ENCODE assay signal across 9 mouse cellular contexts in the genomic region with DNA sequence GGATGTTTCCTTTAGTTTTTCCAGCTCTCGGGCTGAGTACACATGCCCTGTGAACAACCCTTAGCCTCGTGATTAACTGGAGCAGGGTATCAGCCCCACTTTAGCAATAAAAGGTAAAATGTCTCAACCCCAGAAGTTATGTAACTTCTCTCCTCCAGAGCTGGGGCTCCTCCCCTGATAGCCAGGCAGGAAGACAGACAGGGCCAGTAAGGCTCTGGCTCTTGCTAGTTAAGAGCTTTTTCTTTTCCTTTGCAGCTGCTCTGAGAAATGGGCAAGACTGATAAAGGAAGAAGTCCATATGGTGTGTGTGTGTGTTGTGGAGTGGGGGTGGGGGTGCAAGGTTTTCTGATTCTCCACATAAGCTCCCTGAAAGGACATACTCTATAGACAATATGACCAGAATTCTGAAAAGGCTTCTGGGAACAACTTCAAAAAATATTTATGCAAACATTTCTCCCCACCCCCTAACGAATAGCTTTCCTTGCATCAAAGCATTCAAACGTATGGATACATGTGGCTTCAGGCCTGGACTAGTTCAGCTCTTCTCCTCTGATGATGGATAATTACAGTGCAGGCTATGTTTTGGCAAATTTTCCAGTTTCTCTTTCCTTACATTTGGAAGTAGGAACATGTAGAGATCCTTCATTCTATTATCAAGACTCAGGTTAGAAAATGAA. TPM values are rescaled to one million over a fixed set of nuclear protein-coding genes. Genes with fewer than 3 reads are reported as not detected.
DNase-seq lines count a peak whose midpoint lies in the region; ATAC-seq and TF ChIP-seq lines count a peak whose summit lies in the region.
"Had no signal": no experiment of that assay in that cellular context is flagged by ENCODE, and none has a peak within 500 bp of the region (broad histone marks: within the 10 kb centered on the region; RNA-seq: fewer than 3 reads in every experiment).

No protein-coding gene starts in this region.

- peak; percentile 96 for ATAC-seq in intestine, embryonic 15.5 days
- no peak for ATAC-seq in hindbrain, postnatal 0 days

- TF ChIP-seq CTCF in hindbrain, postnatal 0 days (IDR thresholded peaks at IDR 0.05; ENCODE audit: low read depth) = no peak

- WGBS in intestine, embryonic 15.5 days = 38% methylated on average over 4 of the region's 4 CpGs
- 79% methylated on average over 4 of the region's 4 CpGs for WGBS in hindbrain, postnatal 0 days

- H3K27ac ChIP-seq in intestine, embryonic 15.5 days = peak overlapping the region; percentile 84
- H3K27ac ChIP-seq in hindbrain, postnatal 0 days = no peak overlapping the region

- no peaks in the 10 kb centered on the region for H3K36me3 ChIP-seq in intestine, embryonic 15.5 days
- H3K36me3 ChIP-seq in hindbrain, postnatal 0 days (ENCODE audit: insufficient read depth, low read length) = peaks cover 3% of the 10 kb centered on the region; the same call in 1 of the 2 replicates

- peak; percentile 94 for DNase-seq in heart, adult 11 months
- DNase-seq in heart, adult 8-10 months (ENCODE audit: low spot score) = no peak
- peak; percentile 22 for DNase-seq in NIH3T3 (ENCODE audit: low read depth)
- peak; percentile 63 to 71 for DNase-seq in lung, postnatal 4 days
- DNase-seq in thymus, postnatal 4 days = no peak
- no peak for DNase-seq in layer of hippocampus, postnatal 36 days
- DNase-seq in hindbrain, postnatal 0 days (ENCODE audit: low spot score) = no peak

- no peak overlapping the region for H3K9ac ChIP-seq in intestine, embryonic 15.5 days
- no peak overlapping the region for H3K9ac ChIP-seq in hindbrain, postnatal 0 days (replicated peaks; ENCODE audit: low read length)

- H3K9me3 ChIP-seq in intestine, embryonic 15.5 days = no peaks in the 10 kb centered on the region
- no peaks in the 10 kb centered on the region for H3K9me3 ChIP-seq in hindbrain, postnatal 0 days (ENCODE audit: low read length)

- H3K4me1 ChIP-seq in intestine, embryonic 15.5 days (replicated peaks) = peaks cover 5% of the 10 kb centered on the region; the same call in 1 of the 2 replicates
- H3K4me1 ChIP-seq in hindbrain, postnatal 0 days (ENCODE audit: insufficient read depth, low read length) = no peaks in the 10 kb centered on the region

- H3K27me3 ChIP-seq in intestine, embryonic 15.5 days (replicated peaks) = no peaks in the 10 kb centered on the region
- H3K27me3 ChIP-seq in hindbrain, postnatal 0 days (ENCODE audit: insufficient read depth, low read length) = no peaks in the 10 kb centered on the region
- H3K27me3 ChIP-seq: CH12.LX had no signal

- no peak overlapping the region for H3K4me3 ChIP-seq in intestine, embryonic 15.5 days (replicated peaks)
- H3K4me3 ChIP-seq in hindbrain, postnatal 0 days (ENCODE audit: low read length) = no peak overlapping the region

- H3K4me2 ChIP-seq in intestine, embryonic 15.5 days (replicated peaks) = no peak overlapping the region
- H3K4me2 ChIP-seq in hindbrain, postnatal 0 days (ENCODE audit: low read depth, low read length) = no peak overlapping the region

RNA-seq across cellular contexts. Expression of gene Dennd2d, which starts 14.0 kb away (rescaled TPM):
- under 1 TPM; 0.53 to 0.79 (median 0.69) TPM for total RNA-seq in heart, adult 8-10 months (2022)
- polyA plus RNA-seq in intestine, embryonic 15.5 days (2015; fragmentation: Nextera tagmentation; extraction: Ambion mirVana) = 18.9 and 24.4 TPM in 2 replicates
- total RNA-seq in layer of hippocampus, postnatal 36 days (2021) = under 1 TPM; 0.27 to 0.46 TPM
- total RNA-seq in hindbrain, postnatal 0 days (2014; rRNA removed) = 1.1 and 1.7 TPM in 2 replicates
- 1.0 and 1.2 TPM in 2 replicates for polyA plus RNA-seq in hindbrain, postnatal 0 days (2015; fragmentation: Nextera tagmentation; extraction: Ambion mirVana)

RNA-seq across cellular contexts. Expression of gene Dram2, which starts 51.4 kb away (rescaled TPM):
- total RNA-seq in heart, adult 8-10 months (2022) = 100 to 1,000 TPM in 1 of 4 experiments, 10 to 100 TPM in 3; 84.7 to 105 (median 96.1) TPM
- 104 TPM in 2 replicates for polyA plus RNA-seq in intestine, embryonic 15.5 days (2015; fragmentation: Nextera tagmentation; extraction: Ambion mirVana)
- total RNA-seq in layer of hippocampus, postnatal 36 days (2021) = 10 to 100 TPM; 34.2 to 37.7 TPM
- 49.9 and 51.7 TPM in 2 replicates for total RNA-seq in hindbrain, postnatal 0 days (2014; rRNA removed)
- polyA plus RNA-seq in hindbrain, postnatal 0 days (2015; fragmentation: Nextera tagmentation; extraction: Ambion mirVana) = 66.1 and 69.6 TPM in 2 replicates

RNA-seq across cellular contexts. Expression of gene Cept1, which starts 51.4 kb away (rescaled TPM):
- total RNA-seq in heart, adult 8-10 months (2022) = 10 to 100 TPM; 15.9 to 23.5 (median 18.3) TPM
- 59.6 and 61.6 TPM in 2 replicates for polyA plus RNA-seq in intestine, embryonic 15.5 days (2015; fragmentation: Nextera tagmentation; extraction: Ambion mirVana)
- 10 to 100 TPM; 50.5 to 50.9 TPM for total RNA-seq in layer of hippocampus, postnatal 36 days (2021)
- 36.0 and 61.4 TPM in 2 replicates for total RNA-seq in hindbrain, postnatal 0 days (2014; rRNA removed)
- 32.5 and 35.3 TPM in 2 replicates for polyA plus RNA-seq in hindbrain, postnatal 0 days (2015; fragmentation: Nextera tagmentation; extraction: Ambion mirVana)

Comparison
In these comparisons a context has a peak if more than half of its experiments do, and no peak if none do; other contexts are left out.
1. DNase-seq: peak in heart, adult 11 months (single experiment), NIH3T3 (single experiment) and lung, postnatal 4 days (2 of 2); none in heart, adult 8-10 months (single experiment), thymus, postnatal 4 days (single experiment), layer of hippocampus, postnatal 36 days (0 of 2) and hindbrain, postnatal 0 days (single experiment).